Comparison of ENCODE assay signal across 10 mouse cellular contexts in the genomic region with DNA sequence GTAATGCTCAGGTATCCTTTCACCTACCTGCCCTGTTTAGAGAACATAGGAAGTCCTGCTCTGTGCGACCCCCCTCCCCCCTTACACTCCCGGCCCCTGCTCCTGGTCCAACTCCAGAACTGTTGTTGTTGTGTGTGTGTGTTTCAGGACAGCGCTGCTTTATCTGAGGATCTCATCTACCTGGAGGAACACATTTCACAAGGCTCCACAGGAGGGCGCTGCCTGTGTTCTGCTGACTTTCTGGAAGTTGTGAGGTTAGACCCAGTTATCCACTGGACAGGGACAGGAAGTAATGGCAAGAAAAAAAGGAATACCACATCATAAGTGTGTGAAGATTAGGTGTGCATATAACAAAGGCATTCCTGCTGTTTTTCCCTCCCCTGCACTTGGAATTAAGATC.
A peak's percentile ranks its signal among the peaks of the same experiment; 100 is the strongest.
DNase-seq lines count a peak whose midpoint lies in the region; ATAC-seq and TF ChIP-seq lines count a peak whose summit lies in the region.
"Had no signal": no experiment of that assay in that cellular context is flagged by ENCODE, and none has a peak within 500 bp of the region (broad histone marks: within the 10 kb centered on the region; RNA-seq: fewer than 3 reads in every experiment).

No protein-coding gene starts in this region.

- no peaks in the 10 kb centered on the region for H3K27me3 ChIP-seq in forebrain, postnatal 0 days (ENCODE audit: insufficient read depth, low read length)
- H3K27me3 ChIP-seq in forebrain, embryonic 12.5 days: 0 out of 2 replicates have a peak, but pooled peaks cover 2% of the 10 kb centered on the region
- no peaks in the 10 kb centered on the region for H3K27me3 ChIP-seq in midbrain, embryonic 14.5 days (ENCODE audit: control insufficient read depth, insufficient read depth, low read length)
- no peaks in the 10 kb centered on the region for H3K27me3 ChIP-seq in midbrain, embryonic 13.5 days
- no peaks in the 10 kb centered on the region for H3K27me3 ChIP-seq in embryonic facial prominence, embryonic 11.5 days (ENCODE audit: control insufficient read depth, insufficient read depth, low read length)
- H3K27me3 ChIP-seq: limb, embryonic 12.5 days had no signal

- H3K4me2 ChIP-seq in forebrain, postnatal 0 days (ENCODE audit: low read depth): no peak overlapping the region
- no peak overlapping the region for H3K4me2 ChIP-seq in forebrain, embryonic 12.5 days
- no peak overlapping the region for H3K4me2 ChIP-seq in midbrain, embryonic 14.5 days (ENCODE audit: low read length)
- no peak overlapping the region for H3K4me2 ChIP-seq in midbrain, embryonic 13.5 days (replicated peaks)
- no peak overlapping the region for H3K4me2 ChIP-seq in embryonic facial prominence, embryonic 11.5 days (ENCODE audit: low read depth, low read length)
- H3K4me2 ChIP-seq: limb, embryonic 12.5 days had no signal

- H3K4me1 ChIP-seq in forebrain, postnatal 0 days (ENCODE audit: insufficient read depth): no peaks in the 10 kb centered on the region
- no peaks in the 10 kb centered on the region for H3K4me1 ChIP-seq in forebrain, embryonic 12.5 days
- H3K4me1 ChIP-seq in midbrain, embryonic 14.5 days (ENCODE audit: control insufficient read depth, insufficient read depth, low read length): no peaks in the 10 kb centered on the region
- no peaks in the 10 kb centered on the region for H3K4me1 ChIP-seq in midbrain, embryonic 13.5 days (replicated peaks)
- H3K4me1 ChIP-seq in embryonic facial prominence, embryonic 11.5 days (ENCODE audit: control insufficient read depth, insufficient read depth, low read length): no peaks in the 10 kb centered on the region
- H3K4me1 ChIP-seq: limb, embryonic 12.5 days had no signal

- no peak overlapping the region for H3K4me3 ChIP-seq in forebrain, postnatal 0 days (ENCODE audit: low read depth, low read length)
- no peak overlapping the region for H3K4me3 ChIP-seq in forebrain, embryonic 12.5 days (replicated peaks)
- H3K4me3 ChIP-seq in midbrain, embryonic 14.5 days (replicated peaks; ENCODE audit: low read depth, low read length): no peak overlapping the region
- H3K4me3 ChIP-seq in midbrain, embryonic 13.5 days (replicated peaks): no peak overlapping the region
- H3K4me3 ChIP-seq in embryonic facial prominence, embryonic 11.5 days (ENCODE audit: low read depth, low read length): no peak overlapping the region
- H3K4me3 ChIP-seq: limb, embryonic 12.5 days had no signal

- no peak for DNase-seq in forebrain, postnatal 0 days
- peak; percentile 16 for DNase-seq in midbrain, embryonic 14.5 days
- peak; percentile 27 for DNase-seq in embryonic facial prominence, embryonic 11.5 days (ENCODE audit: low spot score)
- no peak for DNase-seq in cerebellum, adult 9-11 months
- no peak for DNase-seq in thymus, postnatal 25 days
- DNase-seq: heart, postnatal 36 days had no signal

- no peaks in the 10 kb centered on the region for H3K36me3 ChIP-seq in forebrain, postnatal 0 days (ENCODE audit: insufficient read depth)
- H3K36me3 ChIP-seq in forebrain, embryonic 12.5 days (replicated peaks): no peaks in the 10 kb centered on the region
- H3K36me3 ChIP-seq in midbrain, embryonic 14.5 days (ENCODE audit: control insufficient read depth, insufficient read depth, low read length): no peaks in the 10 kb centered on the region
- no peaks in the 10 kb centered on the region for H3K36me3 ChIP-seq in midbrain, embryonic 13.5 days
- no peaks in the 10 kb centered on the region for H3K36me3 ChIP-seq in embryonic facial prominence, embryonic 11.5 days (replicated peaks; ENCODE audit: control insufficient read depth, insufficient read depth, low read depth, low read length)
- H3K36me3 ChIP-seq: limb, embryonic 12.5 days had no signal

- peak; percentile 59 for TF ChIP-seq CTCF in forebrain, postnatal 0 days (IDR thresholded peaks at IDR 0.05; ENCODE audit: low read depth)

- H3K9ac ChIP-seq in forebrain, postnatal 0 days: no peak overlapping the region
- no peak overlapping the region for H3K9ac ChIP-seq in forebrain, embryonic 12.5 days
- no peak overlapping the region for H3K9ac ChIP-seq in midbrain, embryonic 14.5 days (replicated peaks; ENCODE audit: low read length)
- H3K9ac ChIP-seq in midbrain, embryonic 13.5 days (replicated peaks): no peak overlapping the region
- H3K9ac ChIP-seq in embryonic facial prominence, embryonic 11.5 days (replicated peaks; ENCODE audit: low read length): no peak overlapping the region
- H3K9ac ChIP-seq: limb, embryonic 12.5 days had no signal

- ATAC-seq in forebrain, postnatal 0 days: no peak
- ATAC-seq in forebrain, embryonic 12.5 days (ENCODE audit: low FRiP score): no peak
- ATAC-seq in midbrain, embryonic 14.5 days (ENCODE audit: low FRiP score, low TSS enrichment): no peak
- ATAC-seq in midbrain, embryonic 13.5 days: no peak
- ATAC-seq in embryonic facial prominence, embryonic 11.5 days (replicated peaks; ENCODE audit: insufficient number of reproducible peaks, low FRiP score, low TSS enrichment, low read depth): no peak
- ATAC-seq in monocyte, adult 5-6 weeks (replicated peaks; ENCODE audit: insufficient number of reproducible peaks, low FRiP score, low TSS enrichment, poor library complexity, severe bottlenecking): 0 out of 2 replicates have a peak, but pooled peaks have one; percentile 20

- H3K27ac ChIP-seq in forebrain, postnatal 0 days (ENCODE audit: low read depth, low read length): no peak overlapping the region
- H3K27ac ChIP-seq in forebrain, embryonic 12.5 days: no peak overlapping the region
- no peak overlapping the region for H3K27ac ChIP-seq in midbrain, embryonic 14.5 days (replicated peaks; ENCODE audit: low read depth, low read length)
- H3K27ac ChIP-seq in midbrain, embryonic 13.5 days: no peak overlapping the region
- H3K27ac ChIP-seq in embryonic facial prominence, embryonic 11.5 days (replicated peaks; ENCODE audit: low read depth, low read length): no peak overlapping the region
- H3K27ac ChIP-seq: limb, embryonic 12.5 days had no signal

- WGBS in forebrain, postnatal 0 days: 56% methylated on average over 4 of the region's 4 CpGs
- 52% methylated on average over 4 of the region's 4 CpGs for WGBS in forebrain, embryonic 12.5 days
- 63% methylated on average over 4 of the region's 4 CpGs for WGBS in midbrain, embryonic 14.5 days
- 60% methylated on average over 4 of the region's 4 CpGs for WGBS in midbrain, embryonic 13.5 days
- 57% methylated on average over 4 of the region's 4 CpGs for whole genome bisulfite sequencing in embryonic facial prominence, embryonic 11.5 days

- no peaks in the 10 kb centered on the region for H3K9me3 ChIP-seq in forebrain, postnatal 0 days (ENCODE audit: low read length)
- no peaks in the 10 kb centered on the region for H3K9me3 ChIP-seq in forebrain, embryonic 12.5 days
- no peaks in the 10 kb centered on the region for H3K9me3 ChIP-seq in midbrain, embryonic 14.5 days (ENCODE audit: control insufficient read depth, low read length)
- H3K9me3 ChIP-seq in midbrain, embryonic 13.5 days: no peaks in the 10 kb centered on the region
- H3K9me3 ChIP-seq in embryonic facial prominence, embryonic 11.5 days (replicated peaks; ENCODE audit: control insufficient read depth, low read length): no peaks in the 10 kb centered on the region
- H3K9me3 ChIP-seq: limb, embryonic 12.5 days had no signal

Comparison
In these comparisons a context has a peak if more than half of its experiments do, and no peak if none do; other contexts are left out.
1. DNase-seq: peak in midbrain, embryonic 14.5 days (single experiment) and embryonic facial prominence, embryonic 11.5 days (single experiment); none in forebrain, postnatal 0 days (single experiment), cerebellum, adult 9-11 months (single experiment) and thymus, postnatal 25 days (single experiment).